23 mouse cellular contexts compared by ENCODE assay signal in genomic region chr6:3741996-3742713, GRCm38 (mm10). TPM values are rescaled to one million over a fixed set of nuclear protein-coding genes. Genes with fewer than 3 reads are reported as not detected.
DNase-seq lines count a peak whose midpoint lies in the region; ATAC-seq and TF ChIP-seq lines count a peak whose summit lies in the region.
"Had no signal": no experiment of that assay in that cellular context is flagged by ENCODE, and none has a peak within 500 bp of the region (broad histone marks: within the 10 kb centered on the region; RNA-seq: fewer than 3 reads in every experiment).

No protein-coding gene starts in this region.

- TF ChIP-seq CTCF in hindbrain, postnatal 0 days (IDR thresholded peaks at IDR 0.05; ENCODE audit: low read depth) = no peak
- no peak for TF ChIP-seq CTCF in lung, embryonic 14.5 days (IDR thresholded peaks at IDR 0.05; ENCODE audit: low read depth)
- TF ChIP-seq CTCF in brain, embryonic 14.5 days (IDR thresholded peaks at IDR 0.05; ENCODE audit: borderline replicate concordance, extremely low read depth, insufficient read depth, insufficient read length) = no peak

- TF ChIP-seq POLR2A in brain, embryonic 14.5 days (IDR thresholded peaks at IDR 0.05; ENCODE audit: borderline replicate concordance, extremely low read depth, insufficient read depth, insufficient read length, poor library complexity, severe bottlenecking) = no peak

- no peak for ATAC-seq in hindbrain, postnatal 0 days
- ATAC-seq in lung, embryonic 14.5 days (ENCODE audit: insufficient read depth) = peak; percentile 74; the same call in 1 of the 2 replicates
- ATAC-seq in forebrain, embryonic 11.5 days (replicated peaks; ENCODE audit: low FRiP score) = no peak
- ATAC-seq: activated CD4-positive, CD25-positive, alpha-beta regulatory T cell, adult 4 months; forebrain, embryonic 16.5 days; hindbrain, embryonic 16.5 days; Patski had no signal

- H3K4me3 ChIP-seq in hindbrain, postnatal 0 days (ENCODE audit: low read length) = no peak overlapping the region
- no peak overlapping the region for H3K4me3 ChIP-seq in hindbrain, embryonic 10.5 days
- no peak overlapping the region for H3K4me3 ChIP-seq in lung, embryonic 14.5 days (ENCODE audit: low read depth, low read length)
- no peak overlapping the region for H3K4me3 ChIP-seq in forebrain, embryonic 11.5 days (ENCODE audit: low read depth, low read length)
- H3K4me3 ChIP-seq: forebrain, embryonic 12.5 days; heart, embryonic 13.5 days; hindbrain, embryonic 12.5 days had no signal

- 73% methylated on average over 7 of the region's 7 CpGs for WGBS in hindbrain, postnatal 0 days
- WGBS in hindbrain, embryonic 10.5 days = 79% methylated on average over 7 of the region's 7 CpGs
- 48% methylated on average over 7 of the region's 7 CpGs for WGBS in lung, embryonic 14.5 days
- WGBS in forebrain, embryonic 11.5 days = 85% methylated on average over 7 of the region's 7 CpGs

- DNase-seq in hindbrain, postnatal 0 days (ENCODE audit: low spot score) = peak; percentile 15
- DNase-seq in hindbrain, embryonic 10.5 days (ENCODE audit: low spot score) = no peak
- peak; percentile 57 for DNase-seq in lung, embryonic 14.5 days
- no peak for DNase-seq in lung, postnatal 25 days (ENCODE audit: low spot score)
- DNase-seq in brain, embryonic 14.5 days (ENCODE audit: low read depth) = peak; percentile 38
- DNase-seq in lung, postnatal 14 days = peak; percentile 11
- DNase-seq in gastrocnemius, postnatal 25 days = no peak
- no peak for DNase-seq in forebrain, embryonic 11.5 days (ENCODE audit: low spot score)
- DNase-seq: adrenal gland, adult 2 months; cerebellum, adult 11 months; cerebellum, adult 9-11 months; gastrocnemius, postnatal 10 days; heart, postnatal 36 days had no signal

- H3K4me1 ChIP-seq in hindbrain, postnatal 0 days (ENCODE audit: insufficient read depth, low read length) = no peaks in the 10 kb centered on the region
- no peaks in the 10 kb centered on the region for H3K4me1 ChIP-seq in hindbrain, embryonic 10.5 days (replicated peaks)
- no peaks in the 10 kb centered on the region for H3K4me1 ChIP-seq in lung, embryonic 14.5 days (ENCODE audit: insufficient read depth)
- H3K4me1 ChIP-seq in forebrain, embryonic 11.5 days (replicated peaks; ENCODE audit: control insufficient read depth, insufficient read depth, low read length) = no peaks in the 10 kb centered on the region
- H3K4me1 ChIP-seq: forebrain, embryonic 12.5 days; heart, embryonic 13.5 days; hindbrain, embryonic 12.5 days had no signal

- no peak overlapping the region for H3K4me2 ChIP-seq in hindbrain, postnatal 0 days (ENCODE audit: low read depth, low read length)
- H3K4me2 ChIP-seq in lung, embryonic 14.5 days = no peak overlapping the region
- H3K4me2 ChIP-seq in forebrain, embryonic 11.5 days (ENCODE audit: low read depth, low read length, severe bottlenecking) = no peak overlapping the region
- H3K4me2 ChIP-seq: forebrain, embryonic 12.5 days; hindbrain, embryonic 12.5 days had no signal

- H3K27ac ChIP-seq in hindbrain, postnatal 0 days = no peak overlapping the region
- H3K27ac ChIP-seq in hindbrain, embryonic 10.5 days = no peak overlapping the region
- H3K27ac ChIP-seq in lung, embryonic 14.5 days (ENCODE audit: low read depth) = no peak overlapping the region
- H3K27ac ChIP-seq in forebrain, embryonic 11.5 days (ENCODE audit: low read depth, low read length) = no peak overlapping the region
- H3K27ac ChIP-seq: forebrain, embryonic 12.5 days; heart, embryonic 13.5 days; hindbrain, embryonic 12.5 days had no signal

- no peaks in the 10 kb centered on the region for H3K36me3 ChIP-seq in hindbrain, postnatal 0 days (ENCODE audit: insufficient read depth, low read length)
- no peaks in the 10 kb centered on the region for H3K36me3 ChIP-seq in hindbrain, embryonic 10.5 days
- H3K36me3 ChIP-seq in lung, embryonic 14.5 days (ENCODE audit: insufficient read depth) = no peaks in the 10 kb centered on the region
- no peaks in the 10 kb centered on the region for H3K36me3 ChIP-seq in forebrain, embryonic 11.5 days (ENCODE audit: control insufficient read depth, insufficient read depth, low read length)
- H3K36me3 ChIP-seq: forebrain, embryonic 12.5 days; heart, embryonic 13.5 days; hindbrain, embryonic 12.5 days had no signal

- no peaks in the 10 kb centered on the region for H3K9me3 ChIP-seq in hindbrain, postnatal 0 days (ENCODE audit: low read length)
- H3K9me3 ChIP-seq in hindbrain, embryonic 10.5 days = no peaks in the 10 kb centered on the region
- no peaks in the 10 kb centered on the region for H3K9me3 ChIP-seq in lung, embryonic 14.5 days (ENCODE audit: low read depth, low read length)
- no peaks in the 10 kb centered on the region for H3K9me3 ChIP-seq in forebrain, embryonic 11.5 days (ENCODE audit: control insufficient read depth, low read length)
- H3K9me3 ChIP-seq: forebrain, embryonic 12.5 days; heart, embryonic 13.5 days; hindbrain, embryonic 12.5 days had no signal

- H3K9ac ChIP-seq in hindbrain, postnatal 0 days (replicated peaks; ENCODE audit: low read length) = no peak overlapping the region
- H3K9ac ChIP-seq in lung, embryonic 14.5 days = no peak overlapping the region
- H3K9ac ChIP-seq in forebrain, embryonic 11.5 days (ENCODE audit: low read length) = no peak overlapping the region
- H3K9ac ChIP-seq: forebrain, embryonic 12.5 days; heart, embryonic 13.5 days; hindbrain, embryonic 12.5 days had no signal

- H3K27me3 ChIP-seq in hindbrain, postnatal 0 days (ENCODE audit: insufficient read depth, low read length) = no peaks in the 10 kb centered on the region
- no peaks in the 10 kb centered on the region for H3K27me3 ChIP-seq in hindbrain, embryonic 10.5 days (ENCODE audit: insufficient read depth, poor library complexity, severe bottlenecking)
- no peaks in the 10 kb centered on the region for H3K27me3 ChIP-seq in lung, embryonic 14.5 days (ENCODE audit: insufficient read depth, low read length)
- no peaks in the 10 kb centered on the region for H3K27me3 ChIP-seq in forebrain, embryonic 11.5 days (ENCODE audit: control insufficient read depth, insufficient read depth, low read length)
- H3K27me3 ChIP-seq: CH12.LX; forebrain, embryonic 12.5 days; heart, embryonic 13.5 days; hindbrain, embryonic 12.5 days had no signal

RNA-seq across cellular contexts. Expression of gene Calcr, which starts 22.4 kb away (rescaled TPM):
- total RNA-seq in hindbrain, postnatal 0 days (2014; rRNA removed) = 11.6 and 12.7 TPM in 2 replicates
- 5.2 and 6.1 TPM in 2 replicates for polyA plus RNA-seq in hindbrain, postnatal 0 days (2015; fragmentation: Nextera tagmentation; extraction: Ambion mirVana)
- 0.25 and 0.55 TPM in 2 replicates for polyA plus RNA-seq in hindbrain, embryonic 10.5 days (2016; fragmentation: Nextera tagmentation; extraction: Ambion mirVana)
- polyA plus RNA-seq in lung, embryonic 14.5 days (2014; fragmentation: Nextera tagmentation; extraction: Ambion mirVana) = 0.37 TPM in 2 replicates
- 5.6 and 8.2 TPM in 2 replicates for polyA plus RNA-seq in brain, embryonic 14.5 days (2012; rRNA removed)
- total RNA-seq in gastrocnemius, postnatal 25 days (2021) = under 1 TPM; 0.24 to 0.92 TPM
- 1.2 TPM in 2 replicates for polyA plus RNA-seq in forebrain, embryonic 11.5 days (2014; fragmentation: Nextera tagmentation; extraction: Ambion mirVana)
- total RNA-seq: adrenal gland, adult 2 months; adrenal gland, postnatal 36 days; CH12.LX; heart, adult 8-10 months; heart, postnatal 36 days had no signal
- polyA plus RNA-seq: activated CD4-positive, CD25-positive, alpha-beta regulatory T cell, adult 4 months; adrenal gland, adult 2 months; Patski had no signal

Comparison
In these comparisons a context has a peak if more than half of its experiments do, and no peak if none do; other contexts are left out.
1. DNase-seq: peak in hindbrain, postnatal 0 days (single experiment), lung, embryonic 14.5 days (single experiment), brain, embryonic 14.5 days (single experiment) and lung, postnatal 14 days (single experiment); none in hindbrain, embryonic 10.5 days (single experiment), lung, postnatal 25 days (single experiment), gastrocnemius, postnatal 25 days (single experiment) and forebrain, embryonic 11.5 days (single experiment).